Mouse (Mus musculus) hindbrain, embryonic 12.5 days (tissue): ENCODE results near the gene Rfx3. TPM values are rescaled to one million over a fixed set of nuclear protein-coding genes. Genes with fewer than 3 reads are reported as not detected.

Experiments
- ATAC-seq: fragments of 200-750 bp; cut with Nextera tagmentation; 2 replicates; pipeline ENCODE4 v1.8.0; 2017; ENCODE audit warnings: moderate TSS enrichment; ENCODE audit not compliant: low FRiP score
- H3K27ac ChIP-seq: fragments of 300-500 bp; sonication (generic); 2 replicates; pipeline ENCODE4 v1.5.1; 2016; ENCODE audit warnings: mild to moderate bottlenecking
- H3K27me3 ChIP-seq: fragments of 300-500 bp; sonication (generic); 2 replicates; pipeline ENCODE4 v1.6.1; 2016; ENCODE audit warnings: mild to moderate bottlenecking
- H3K36me3 ChIP-seq: fragments of 300-500 bp; sonication (generic); 2 replicates; pipeline ENCODE4 v1.6.1; 2016; ENCODE audit warnings: mild to moderate bottlenecking
- H3K4me1 ChIP-seq: fragments of 300-500 bp; sonication (generic); 2 replicates; pipeline ENCODE4 v1.6.1; 2016
- H3K4me2 ChIP-seq: fragments of 300-500 bp; sonication (generic); replicated peaks from 2 replicates; pipeline ENCODE4 v1.6.1; 2016; ENCODE audit warnings: mild to moderate bottlenecking
- H3K4me3 ChIP-seq: fragments of 300-500 bp; sonication (generic); 2 replicates; pipeline ENCODE4 v1.5.1; 2016; ENCODE audit warnings: mild to moderate bottlenecking
- H3K9ac ChIP-seq: fragments of 300-500 bp; sonication (generic); 2 replicates; pipeline ENCODE4 v1.6.1; 2016; ENCODE audit warnings: mild to moderate bottlenecking, moderate library complexity
- H3K9me3 ChIP-seq: fragments of 300-500 bp; sonication (generic); replicated peaks from 2 replicates; pipeline ENCODE4 v1.6.1; 2016; ENCODE audit warnings: mild to moderate bottlenecking
- WGBS: fragments of 180-500 bp; shearing (Covaris S2); methylation state at CpG from one replicate; pipeline ENCODE4 v1.1.7; 2016; 5-methylcytosine and 5-hydroxymethylcytosine counted together
- polyA plus RNA-seq: library from polyadenylated mRNA; unstranded; fragments of >200 nt; fragmentation: Nextera tagmentation; extraction: Ambion mirVana; gene quantifications from 2 replicates; pipeline ENCODE4 v1.2.1, GENCODE M21; 2016

Rfx3 gene
- polyA plus RNA-seq, 1 experiment from 2014 or later: 28.5 TPM

DNA sequence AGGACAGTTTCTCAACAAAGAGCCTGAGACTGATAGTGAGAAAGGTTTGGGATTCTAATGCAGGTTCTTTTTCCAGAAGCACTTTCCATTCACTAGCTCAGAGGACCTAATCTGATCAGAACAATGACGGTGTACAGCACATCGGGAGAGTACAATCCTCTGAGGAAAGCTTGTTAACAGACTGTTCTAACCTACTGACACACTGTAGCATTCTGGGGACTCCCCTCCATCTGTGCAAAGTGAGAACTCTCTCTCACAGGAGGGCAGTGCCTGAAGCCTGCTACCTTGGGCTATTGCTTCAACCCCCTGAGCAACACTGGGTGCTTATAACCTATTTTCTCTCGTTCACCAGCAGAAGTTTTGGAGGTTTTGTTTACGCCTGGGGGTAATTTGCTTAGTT lies 106.8 kb downstream of the Rfx3 start:
- H3K4me1 ChIP-seq: peaks cover 12% of the 10 kb centered on the region
- no peak overlapping the region for H3K4me2 ChIP-seq
- no peaks in the 10 kb centered on the region for H3K27me3 ChIP-seq
- no peaks in the 10 kb centered on the region for H3K9me3 ChIP-seq
- 0 out of 2 replicates have a peak, but pooled peaks cover 3% of the 10 kb centered on the region for H3K36me3 ChIP-seq
- peak; percentile 75 for ATAC-seq
- H3K27ac ChIP-seq: peak overlapping the region; percentile 60
- 31% methylated on average over 4 of the region's 4 CpGs for WGBS
- no peak overlapping the region for H3K4me3 ChIP-seq
- H3K9ac ChIP-seq: no peak overlapping the region

DNA sequence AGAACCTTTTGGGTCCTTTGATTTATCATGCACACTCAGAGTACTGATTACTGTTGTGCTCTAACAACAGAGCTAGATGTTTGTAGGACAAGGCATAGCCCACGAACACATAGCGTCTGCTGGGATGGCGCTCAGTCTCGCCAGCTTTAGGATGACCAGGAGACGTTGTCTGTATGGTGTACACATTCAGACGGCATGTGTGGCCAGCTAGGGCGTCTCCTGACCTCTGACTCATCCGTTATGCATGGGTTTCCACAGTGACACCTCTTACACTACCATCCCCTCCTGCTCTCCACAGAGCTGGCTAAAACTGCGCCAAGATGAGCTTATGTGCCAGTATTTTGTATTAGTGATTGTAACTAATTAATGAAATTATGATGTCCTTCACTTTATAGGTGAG lies 108.4 kb downstream of the Rfx3 start:
- WGBS: 59% methylated on average over 9 of the region's 9 CpGs
- no peaks in the 10 kb centered on the region for H3K9me3 ChIP-seq
- H3K9ac ChIP-seq: no peak overlapping the region
- no peak overlapping the region for H3K4me3 ChIP-seq
- H3K27me3 ChIP-seq: no peaks in the 10 kb centered on the region
- 0 out of 2 replicates have a peak, but pooled peaks cover 3% of the 10 kb centered on the region for H3K36me3 ChIP-seq
- H3K4me2 ChIP-seq: no peak overlapping the region
- H3K4me1 ChIP-seq: peaks cover 12% of the 10 kb centered on the region
- ATAC-seq: no peak
- no peak overlapping the region for H3K27ac ChIP-seq

DNA sequence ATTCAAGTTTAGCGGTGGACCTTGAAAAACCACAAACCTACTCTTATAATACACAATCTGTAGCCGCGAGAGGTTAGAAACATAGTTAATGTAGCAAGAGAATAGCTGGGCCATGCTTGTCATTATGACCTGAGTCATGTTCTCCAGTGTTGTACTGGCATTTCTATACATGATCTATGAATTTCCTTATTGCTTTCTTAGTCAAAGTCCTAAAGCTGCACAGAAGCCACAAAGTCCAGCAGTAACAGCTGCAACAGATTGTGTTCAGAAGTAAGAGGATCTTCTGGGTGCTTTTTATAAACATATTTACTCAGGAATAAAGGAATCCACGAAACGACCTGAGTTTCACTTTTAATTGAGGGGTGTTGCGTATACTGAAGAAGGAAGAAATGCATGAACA lies 109.3 kb downstream of the Rfx3 start:
- no peak overlapping the region for H3K4me3 ChIP-seq
- H3K36me3 ChIP-seq: 0 out of 2 replicates have a peak, but pooled peaks cover 3% of the 10 kb centered on the region
- peaks cover 12% of the 10 kb centered on the region for H3K4me1 ChIP-seq
- no peak overlapping the region for H3K9ac ChIP-seq
- H3K27me3 ChIP-seq: no peaks in the 10 kb centered on the region
- ATAC-seq: no peak
- H3K9me3 ChIP-seq: no peaks in the 10 kb centered on the region
- H3K4me2 ChIP-seq: no peak overlapping the region
- no peak overlapping the region for H3K27ac ChIP-seq
- 71% methylated on average over 6 of the region's 6 CpGs for WGBS

DNA sequence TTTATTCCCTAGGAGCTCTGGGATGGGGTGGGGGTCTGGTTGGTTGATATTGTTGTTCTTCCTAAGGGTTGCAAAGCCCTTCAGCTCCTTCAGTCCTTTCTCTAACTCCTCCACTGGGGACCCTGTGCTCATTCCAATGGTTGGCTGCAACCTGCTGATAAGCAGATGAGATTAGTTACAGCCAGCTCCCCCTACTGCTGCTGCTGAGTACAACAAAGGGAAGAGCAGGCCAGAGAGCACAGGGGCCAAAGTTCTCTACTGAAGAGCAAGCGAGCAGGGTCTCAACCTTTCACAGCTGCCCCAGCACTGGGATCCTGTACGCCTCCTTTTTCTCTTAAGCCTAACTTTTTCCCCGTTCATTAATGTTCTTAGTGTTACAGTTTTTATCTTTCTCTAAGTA lies 126.4 kb downstream of the Rfx3 start:
- Histone ChIP-seq H3K4me3 (no peak overlapping the region), H3K27me3 (no peaks in the 10 kb centered on the region), H3K9me3 (no peaks in the 10 kb centered on the region), H3K9ac (no peak overlapping the region), H3K36me3 (no peaks in the 10 kb centered on the region), H3K27ac (no peak overlapping the region), H3K4me1 (no peaks in the 10 kb centered on the region), H3K4me2 (no peak overlapping the region)
- 88% methylated on average over 3 of the region's 3 CpGs for WGBS
- ATAC-seq: no peak

DNA sequence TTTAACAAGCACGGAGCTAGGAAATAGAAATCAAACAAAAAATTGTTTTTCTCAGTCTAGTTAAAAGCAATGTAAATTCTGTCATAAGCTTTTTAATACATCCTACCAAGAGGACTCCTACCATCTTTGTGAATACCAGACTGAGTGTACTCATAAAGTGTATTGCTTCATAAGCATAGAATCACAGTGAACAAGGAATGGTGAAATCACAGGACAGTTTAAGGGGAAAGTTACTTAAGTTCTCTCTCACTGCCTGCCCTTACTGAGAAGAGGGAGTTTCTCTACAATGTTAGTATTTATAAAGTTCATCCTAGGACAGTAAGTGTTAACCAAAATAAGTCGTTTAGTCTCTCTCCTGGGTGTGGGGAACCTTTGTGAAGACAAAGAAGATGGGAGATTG lies 133.5 kb downstream of the Rfx3 start:
- Histone ChIP-seq H3K4me3 (no peak overlapping the region), H3K27ac (no peak overlapping the region), H3K36me3 (no peaks in the 10 kb centered on the region), H3K4me2 (no peak overlapping the region), H3K9me3 (no peaks in the 10 kb centered on the region), H3K27me3 (no peaks in the 10 kb centered on the region), H3K4me1 (no peaks in the 10 kb centered on the region), H3K9ac (no peak overlapping the region)
- 89% methylated on average over 2 of the region's 2 CpGs for WGBS
- no peak for ATAC-seq

DNA sequence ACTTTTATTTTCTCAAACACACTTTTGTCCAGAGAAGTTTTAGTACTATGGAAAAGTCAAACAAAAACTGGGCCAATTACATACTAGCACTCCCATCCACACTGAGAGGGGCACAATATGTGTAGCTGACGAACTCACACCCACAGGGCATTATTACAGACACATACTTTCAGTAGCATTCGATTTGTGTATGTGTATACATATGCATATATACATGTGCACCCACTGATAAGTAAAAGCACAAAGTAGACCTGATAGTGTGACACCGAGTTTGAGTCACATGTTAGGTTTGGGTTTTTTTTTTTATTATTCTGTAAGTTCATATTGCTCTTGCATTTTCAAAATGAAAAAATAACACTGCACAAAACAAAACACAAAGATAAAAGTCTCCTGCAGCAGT lies 140.2 kb downstream of the Rfx3 start:
- H3K27me3 ChIP-seq: no peaks in the 10 kb centered on the region
- ATAC-seq: no peak
- no peak overlapping the region for H3K4me3 ChIP-seq
- no peak overlapping the region for H3K9ac ChIP-seq
- H3K4me2 ChIP-seq: no peak overlapping the region
- no peaks in the 10 kb centered on the region for H3K4me1 ChIP-seq
- H3K36me3 ChIP-seq: no peaks in the 10 kb centered on the region
- no peaks in the 10 kb centered on the region for H3K9me3 ChIP-seq
- 90% methylated on average over 3 of the region's 3 CpGs for WGBS
- H3K27ac ChIP-seq: no peak overlapping the region

DNA sequence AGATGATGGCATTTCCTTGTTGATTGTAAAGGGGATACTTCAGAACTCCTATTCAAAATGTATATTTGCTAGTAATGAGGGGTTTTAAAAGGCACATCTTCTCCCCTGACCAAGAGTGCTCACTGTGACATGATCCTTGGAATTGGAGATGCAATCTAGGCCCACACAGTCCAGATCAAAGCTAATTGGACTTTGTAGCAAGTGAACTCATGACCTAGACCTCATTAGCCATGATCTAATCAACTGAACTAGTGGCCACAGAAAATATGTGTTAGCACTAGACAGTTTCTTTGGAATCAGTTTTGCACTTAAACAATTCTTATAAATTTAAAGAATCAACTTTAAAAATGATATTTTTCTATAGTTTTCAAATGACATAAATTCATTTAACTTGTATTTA lies 151.3 kb downstream of the Rfx3 start:
- H3K4me1 ChIP-seq: no peaks in the 10 kb centered on the region
- no peaks in the 10 kb centered on the region for H3K36me3 ChIP-seq
- H3K9ac ChIP-seq: no peak overlapping the region
- H3K9me3 ChIP-seq: no peaks in the 10 kb centered on the region
- no peak overlapping the region for H3K4me3 ChIP-seq
- H3K27me3 ChIP-seq: no peaks in the 10 kb centered on the region
- H3K27ac ChIP-seq: no peak overlapping the region
- ATAC-seq: no peak
- no peak overlapping the region for H3K4me2 ChIP-seq

DNA sequence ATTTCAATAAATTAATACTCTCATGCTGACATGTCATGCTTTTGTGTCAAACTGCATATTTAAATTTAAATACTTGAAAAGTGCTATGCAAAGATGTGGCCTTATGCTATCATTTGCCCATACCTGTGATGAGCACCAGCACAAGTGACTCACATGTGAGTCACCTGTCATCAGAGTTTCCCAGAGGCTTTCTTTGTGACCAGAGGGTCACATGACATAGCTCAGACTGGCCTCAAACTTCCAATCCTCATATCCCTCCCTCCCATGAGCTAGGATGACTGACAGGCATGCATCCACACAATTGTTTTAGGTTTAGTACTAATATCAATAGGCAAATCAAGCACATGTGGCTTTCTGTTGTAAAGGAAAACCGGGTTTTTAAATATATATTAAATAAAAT lies 162.0 kb downstream of the Rfx3 start:
- H3K27ac ChIP-seq: no peak overlapping the region
- WGBS: 91% methylated on average over 1 of the region's 1 CpGs
- ATAC-seq: no peak
- H3K36me3 ChIP-seq: peaks cover 6% of the 10 kb centered on the region; the same call in 1 of the 2 replicates
- H3K4me3 ChIP-seq: no peak overlapping the region
- H3K4me1 ChIP-seq: no peaks in the 10 kb centered on the region
- H3K4me2 ChIP-seq: no peak overlapping the region
- H3K9me3 ChIP-seq: no peaks in the 10 kb centered on the region
- no peak overlapping the region for H3K9ac ChIP-seq
- H3K27me3 ChIP-seq: no peaks in the 10 kb centered on the region

DNA sequence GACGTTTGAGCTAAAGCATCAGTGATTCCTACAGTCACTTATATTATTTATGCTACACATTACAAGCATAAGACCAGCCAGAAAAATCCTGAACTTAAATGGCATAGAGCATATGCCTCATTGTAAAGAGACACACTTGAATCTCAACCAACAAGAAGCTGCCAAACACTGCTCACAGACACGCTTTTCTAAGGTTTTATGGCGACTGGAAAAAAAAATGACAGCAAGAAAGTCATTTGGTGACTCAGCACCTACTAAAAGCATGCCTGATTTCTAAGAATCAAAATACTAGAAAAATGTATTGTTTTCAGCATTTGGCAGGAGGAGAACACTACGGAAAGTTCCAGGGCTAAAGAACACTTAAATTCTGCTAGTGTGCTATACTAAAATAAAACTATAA lies 163.9 kb downstream of the Rfx3 start:
- H3K36me3 ChIP-seq: peaks cover 6% of the 10 kb centered on the region; the same call in 1 of the 2 replicates
- H3K27ac ChIP-seq: no peak overlapping the region
- H3K4me2 ChIP-seq: no peak overlapping the region
- WGBS: 91% methylated on average over 4 of the region's 4 CpGs
- H3K4me1 ChIP-seq: no peaks in the 10 kb centered on the region
- no peak overlapping the region for H3K9ac ChIP-seq
- no peaks in the 10 kb centered on the region for H3K9me3 ChIP-seq
- no peaks in the 10 kb centered on the region for H3K27me3 ChIP-seq
- no peak overlapping the region for H3K4me3 ChIP-seq
- no peak for ATAC-seq

DNA sequence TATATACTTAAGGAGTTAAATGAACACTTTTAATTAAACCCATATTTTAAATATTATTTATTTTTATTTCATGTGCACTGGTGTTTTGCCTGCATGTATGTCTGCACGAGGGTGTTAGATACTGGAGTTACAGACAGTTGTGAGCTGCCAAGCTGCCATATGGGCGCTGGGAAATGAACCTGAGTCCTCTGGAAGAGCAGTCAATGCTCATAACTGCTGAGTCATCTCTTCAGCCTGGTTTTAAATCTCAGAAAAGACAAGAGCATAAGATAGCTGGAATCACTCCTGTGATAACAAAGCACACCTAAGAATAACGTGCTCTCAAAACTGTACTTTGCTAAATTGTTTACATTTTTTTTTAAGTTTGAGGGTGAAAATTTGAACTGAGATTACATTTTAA lies 172.3 kb downstream of the Rfx3 start:
- WGBS: 76% methylated on average over 3 of the region's 3 CpGs
- no peak overlapping the region for H3K9ac ChIP-seq
- H3K9me3 ChIP-seq: no peaks in the 10 kb centered on the region
- H3K36me3 ChIP-seq: no peaks in the 10 kb centered on the region
- H3K4me1 ChIP-seq: no peaks in the 10 kb centered on the region
- no peak overlapping the region for H3K27ac ChIP-seq
- ATAC-seq: no peak
- no peak overlapping the region for H3K4me3 ChIP-seq
- H3K4me2 ChIP-seq: no peak overlapping the region
- H3K27me3 ChIP-seq: no peaks in the 10 kb centered on the region

DNA sequence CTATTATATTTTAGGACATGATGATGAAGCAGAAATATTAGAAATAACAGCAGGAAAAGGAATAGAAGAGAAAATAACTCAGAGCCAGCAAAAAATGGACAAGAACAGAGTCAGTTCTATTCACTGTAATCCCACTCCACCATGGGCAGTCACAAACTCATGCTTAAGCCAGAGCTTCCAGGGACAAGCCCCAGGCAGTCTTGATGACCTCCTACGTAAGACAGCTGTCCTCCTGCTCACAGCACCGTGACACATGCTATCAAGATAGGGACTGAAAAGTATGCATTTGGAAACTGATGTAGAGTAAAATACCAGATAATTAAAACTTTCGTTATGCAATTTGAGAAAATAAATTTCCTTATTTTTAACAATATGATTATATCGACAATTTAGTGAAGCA lies 172.9 kb downstream of the Rfx3 start:
- H3K27ac ChIP-seq: no peak overlapping the region
- ATAC-seq: no peak

DNA sequence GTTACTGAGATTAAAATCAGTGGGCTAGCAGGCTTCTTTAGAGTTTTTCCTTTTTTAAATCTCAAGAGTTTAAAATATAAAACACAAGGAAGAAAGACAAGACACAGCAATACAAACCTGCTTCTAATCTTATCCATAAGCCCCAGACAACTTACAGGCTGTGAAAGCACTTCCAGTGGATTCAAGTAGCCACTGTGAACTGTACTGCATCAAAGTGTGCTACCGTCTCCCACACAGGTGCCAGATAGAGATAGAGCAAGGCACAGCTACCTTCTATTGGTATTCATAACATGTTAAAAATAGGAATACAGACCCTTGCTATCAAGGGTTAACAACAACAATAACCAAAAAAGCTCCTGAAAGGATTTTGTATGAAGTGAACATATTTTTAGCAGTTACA lies 178.5 kb downstream of the Rfx3 start:
- WGBS: 91% methylated on average over 1 of the region's 1 CpGs
- Histone ChIP-seq H3K9me3 (no peaks in the 10 kb centered on the region), H3K9ac (no peak overlapping the region), H3K4me1 (no peaks in the 10 kb centered on the region), H3K27ac (no peak overlapping the region), H3K27me3 (no peaks in the 10 kb centered on the region), H3K36me3 (no peaks in the 10 kb centered on the region; the same call in 1 of the 2 replicates), H3K4me3 (no peak overlapping the region), H3K4me2 (no peak overlapping the region)
- no peak for ATAC-seq

More for the DNA sequence above, 172.9 kb downstream of the Rfx3 start:
- Histone ChIP-seq H3K4me3 (no peak overlapping the region), H3K9me3 (no peaks in the 10 kb centered on the region), H3K27me3 (no peaks in the 10 kb centered on the region), H3K4me1 (no peaks in the 10 kb centered on the region), H3K9ac (no peak overlapping the region), H3K4me2 (no peak overlapping the region), H3K36me3 (no peaks in the 10 kb centered on the region)
- 73% methylated on average over 4 of the region's 4 CpGs for WGBS

DNA sequence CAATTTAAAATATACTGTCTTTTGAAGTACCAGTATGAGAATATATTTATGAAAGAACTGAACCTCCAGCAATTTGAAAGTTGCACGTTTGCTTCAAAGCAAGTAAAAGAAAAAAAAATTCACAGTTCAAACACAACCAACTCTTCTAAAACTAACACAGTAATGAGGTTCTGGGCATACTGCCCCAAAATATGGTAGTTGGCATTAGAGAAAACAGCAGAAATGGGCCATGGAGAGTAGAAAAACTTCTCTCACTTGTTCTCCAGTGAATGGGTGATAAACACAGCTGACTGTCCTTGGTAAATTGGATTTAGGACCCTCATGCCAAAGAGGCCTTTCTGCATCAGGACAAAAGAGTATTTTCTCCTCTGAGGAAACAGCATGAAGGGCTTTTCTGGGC lies 182.7 kb downstream of the Rfx3 start:
- WGBS: 86% methylated on average over 1 of the region's 1 CpGs
- H3K4me1 ChIP-seq: no peaks in the 10 kb centered on the region
- peaks cover 11% of the 10 kb centered on the region for H3K36me3 ChIP-seq
- H3K9ac ChIP-seq: no peak overlapping the region
- H3K27ac ChIP-seq: no peak overlapping the region
- ATAC-seq: no peak
- no peaks in the 10 kb centered on the region for H3K9me3 ChIP-seq
- H3K4me2 ChIP-seq: no peak overlapping the region
- no peaks in the 10 kb centered on the region for H3K27me3 ChIP-seq
- H3K4me3 ChIP-seq: no peak overlapping the region

DNA sequence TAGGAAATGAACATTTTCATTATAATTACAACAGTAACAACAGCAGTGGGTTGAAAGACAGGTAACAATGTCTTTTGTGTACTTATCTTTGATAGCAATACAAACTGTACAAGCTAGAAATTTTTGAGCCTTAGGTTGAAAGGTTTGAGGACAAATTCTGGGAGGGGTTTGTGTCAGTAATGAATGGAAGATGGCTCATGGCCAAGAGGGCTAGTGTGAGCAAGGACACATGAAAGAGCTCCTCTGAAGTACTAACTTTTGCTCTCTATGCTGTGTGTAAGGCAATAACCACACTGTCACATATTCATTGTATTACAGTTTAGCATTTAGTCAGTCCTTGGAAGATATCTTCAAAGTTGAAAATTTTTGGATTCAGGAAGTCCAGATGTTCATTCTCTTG lies 193.3 kb downstream of the Rfx3 start:
- Histone ChIP-seq H3K9ac (no peak overlapping the region), H3K27ac (no peak overlapping the region), H3K4me2 (no peak overlapping the region), H3K36me3 (peaks cover 13% of the 10 kb centered on the region), H3K4me1 (no peaks in the 10 kb centered on the region), H3K4me3 (no peak overlapping the region), H3K27me3 (no peaks in the 10 kb centered on the region), H3K9me3 (no peaks in the 10 kb centered on the region)
- no peak for ATAC-seq
